Mouse (Mus musculus): ENCODE data around the gene Krtap28-13.

Gene Krtap28-13

DNA sequence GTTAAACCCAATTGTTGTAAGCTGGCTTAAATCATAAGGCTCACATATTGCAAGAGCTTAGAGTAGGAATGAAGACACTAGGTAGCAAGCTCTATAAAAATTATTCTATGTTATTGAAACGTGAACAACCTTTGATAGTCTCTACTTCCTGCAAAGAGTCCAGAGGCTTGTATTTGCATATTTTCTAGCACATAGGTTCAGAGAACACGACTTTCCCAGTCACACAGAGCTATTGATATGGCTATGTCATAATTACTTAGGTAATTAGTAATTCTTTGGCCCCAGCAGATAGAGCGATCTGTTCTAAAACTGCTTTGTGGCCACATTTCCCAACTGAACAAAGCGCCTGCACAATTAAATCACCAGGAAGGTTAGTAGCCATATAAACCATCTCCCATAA lies 36.2 kb downstream of the Krtap28-13 start:
- no peak for DNase-seq

DNA sequence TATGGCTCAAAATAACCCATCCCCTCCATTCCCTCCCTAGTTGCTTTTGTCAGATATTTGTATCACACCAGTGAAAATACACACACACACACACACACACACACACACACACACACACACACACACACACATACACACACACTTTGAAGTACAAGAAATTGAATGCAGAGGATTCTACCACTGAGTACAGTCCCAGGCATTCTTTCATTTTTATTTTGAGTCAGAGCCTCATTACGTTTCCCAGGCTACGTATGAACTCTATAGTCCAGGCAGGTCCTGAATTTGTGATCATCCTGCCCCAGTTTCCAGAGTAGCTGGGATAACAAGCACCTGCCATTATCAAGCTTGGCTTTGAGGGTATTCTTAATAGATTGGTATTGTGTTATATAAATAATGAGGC lies 38.4 kb downstream of the Krtap28-13 start:
- DNase-seq: no peak

DNA sequence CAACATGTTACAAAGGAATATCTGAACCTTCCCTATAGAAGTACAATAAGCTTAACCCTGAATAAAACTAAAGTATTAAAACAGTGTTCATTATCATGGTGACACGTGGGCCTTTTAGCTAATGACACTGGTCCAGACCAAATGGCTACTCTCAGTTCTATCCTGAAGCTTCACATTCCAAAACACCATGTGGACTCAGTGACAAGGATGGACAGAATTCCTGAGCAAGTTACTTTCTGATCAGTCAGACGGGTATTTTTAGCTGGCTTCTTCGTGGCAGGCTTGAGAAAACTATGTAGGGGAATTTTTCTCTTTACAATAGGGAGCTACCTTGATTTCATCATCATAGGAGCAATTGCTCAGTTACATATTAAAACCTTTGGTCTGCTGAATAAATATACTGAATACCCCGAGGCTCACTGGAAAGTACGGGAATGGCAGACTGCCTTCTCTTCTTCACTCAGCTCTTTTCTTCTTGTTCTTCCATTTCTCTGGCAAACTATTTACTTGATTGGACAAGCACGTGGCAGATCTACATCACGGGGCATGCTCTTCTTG lies 38.9 kb downstream of the Krtap28-13 start:
- DNase-seq: no peak

DNA sequence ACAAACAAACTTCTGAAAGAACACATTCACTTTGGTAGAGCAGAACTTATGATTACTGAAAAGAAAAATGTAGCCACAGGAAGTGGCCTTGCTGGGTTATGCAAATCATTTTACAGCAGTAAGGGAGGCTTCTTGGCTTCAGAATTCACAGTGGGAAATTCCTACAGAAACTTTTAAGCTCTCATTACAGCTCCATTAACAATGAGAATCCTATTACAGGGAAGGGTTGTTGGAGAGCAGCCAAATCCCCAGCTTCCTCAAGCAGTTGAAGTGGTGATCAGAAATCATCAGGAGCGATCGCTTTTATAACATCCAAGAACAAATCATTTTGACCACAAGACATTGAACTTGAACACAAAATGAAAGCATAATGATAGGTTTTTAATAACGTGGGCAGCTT lies 41.2 kb downstream of the Krtap28-13 start:
- DNase-seq: peak; percentile 9

DNA sequence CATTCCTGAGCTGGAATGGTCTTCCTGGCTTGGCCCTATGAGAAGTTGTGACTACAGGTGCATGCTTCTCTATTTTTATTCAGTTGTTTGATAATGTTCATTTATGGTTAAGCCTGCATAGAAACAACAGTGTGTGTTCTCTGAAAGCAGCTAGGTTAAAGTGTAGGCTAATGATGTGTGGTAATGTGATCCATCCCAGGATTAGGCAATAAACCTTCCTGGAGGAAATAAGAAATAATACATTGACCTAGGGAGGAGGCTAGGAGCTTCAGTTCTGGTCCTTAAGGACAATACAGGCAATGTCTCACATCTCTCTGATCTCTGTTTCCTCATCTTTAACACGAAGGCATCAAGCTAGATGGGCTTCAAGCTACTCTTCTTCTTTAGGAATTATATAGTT lies 44.7 kb downstream of the Krtap28-13 start:
- no peak for DNase-seq

DNA sequence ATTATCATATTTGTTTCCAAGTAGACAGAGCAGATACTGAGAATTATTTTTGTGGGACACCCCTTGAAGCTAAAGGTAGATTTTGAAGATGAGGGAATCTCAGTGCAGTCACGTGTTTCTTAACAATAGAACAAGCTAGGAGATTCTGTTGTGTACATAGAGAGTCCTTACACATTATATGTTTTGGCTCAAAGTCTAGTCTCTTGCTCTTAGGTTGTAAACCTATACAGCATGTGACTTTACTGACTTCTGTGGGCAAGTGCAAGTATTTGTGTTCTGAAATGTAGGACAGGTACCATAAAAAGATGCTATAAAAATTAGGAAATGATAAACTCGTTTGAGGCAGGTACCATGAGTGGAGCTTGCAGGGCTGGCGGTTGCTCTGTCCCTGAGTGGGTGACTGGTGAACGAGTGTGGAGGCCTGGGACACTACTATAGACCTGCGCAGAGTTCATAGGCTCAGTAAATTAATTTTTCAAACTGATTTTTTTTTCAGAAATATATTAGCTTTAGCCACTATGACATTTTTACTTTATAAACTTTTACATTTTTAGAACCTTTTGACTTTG lies 46.8 kb downstream of the Krtap28-13 start:
- DNase-seq: no peak

DNA sequence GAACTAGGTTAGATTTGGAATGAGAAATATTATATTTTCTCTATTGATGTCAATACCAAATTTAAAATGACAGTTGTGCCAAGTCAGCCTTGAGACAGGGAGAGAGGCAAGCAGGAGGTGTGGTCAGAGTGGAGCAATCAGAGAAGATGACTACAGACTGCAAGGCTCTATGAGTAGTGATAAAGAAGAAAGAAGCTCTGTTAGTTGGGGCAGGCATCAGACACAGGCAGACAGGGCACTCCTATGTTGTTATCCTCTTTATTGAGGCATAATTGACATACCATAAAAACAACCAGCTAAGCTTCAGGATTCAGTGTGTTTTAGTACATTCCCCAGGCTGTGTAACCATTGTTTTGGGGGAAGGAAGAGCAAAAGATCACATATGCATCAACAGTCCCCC lies 50.3 kb downstream of the Krtap28-13 start:
- DNase-seq: no peak
